Mouse (Mus musculus) heart, adult 8-10 months (tissue): ENCODE results near the gene Prkd2. TPM values are rescaled to one million over a fixed set of nuclear protein-coding genes. Genes with fewer than 3 reads are reported as not detected.

ENCODE experiments used
- DNase-seq: peaks from one replicate; pipeline ENCODE4 v3.0.0; 2022; ENCODE audit warnings: low spot score
- total RNA-seq, 4 experiments: library from RNA; stranded (reverse); gene quantifications; 2 replicates each; pipeline ENCODE4 v1.2.4; 2022

Gene Prkd2
- total RNA-seq, 4 experiments from 2014 or later: 13.1 to 16.7 (median 14.8) TPM

- peak; percentile 60 for DNase-seq
Observed at GRCm38 (mm10) chr7:16859902-16860651, 17.4 kb downstream of the Prkd2 start.

GRCm38 (mm10) chr7:16867488-16867887 lies 24.8 kb downstream of the Prkd2 start:
- DNase-seq: no peak

- no peak for DNase-seq
Observed at GRCm38 (mm10) chr7:16869497-16869896, 26.8 kb downstream of the Prkd2 start.

- DNase-seq: no peak
Observed at GRCm38 (mm10) chr7:16871600-16871999, 28.9 kb downstream of the Prkd2 start.

- DNase-seq: no peak
Observed at GRCm38 (mm10) chr7:16872478-16872877, 29.8 kb downstream of the Prkd2 start.

- no peak for DNase-seq
Observed at GRCm38 (mm10) chr7:16873392-16873791, 30.7 kb downstream of the Prkd2 start.

GRCm38 (mm10) chr7:16874190-16874589 lies 31.5 kb downstream of the Prkd2 start:
- peak; percentile 83 for DNase-seq

- peak; percentile 100 for DNase-seq
Observed at GRCm38 (mm10) chr7:16874756-16875309, 32.1 kb downstream of the Prkd2 start.

- no peak for DNase-seq
Observed at GRCm38 (mm10) chr7:16875310-16875325, 32.4 kb downstream of the Prkd2 start, which contains the start of gene Dact3. Gene Dact3, plus strand, starts transcription at chr7:16875317.

GRCm38 (mm10) chr7:16875326-16875725 lies 32.6 kb downstream of the Prkd2 start:
- DNase-seq: no peak

- DNase-seq: no peak
Observed at GRCm38 (mm10) chr7:16876006-16876405, 33.3 kb downstream of the Prkd2 start.

- no peak for DNase-seq
Observed at GRCm38 (mm10) chr7:16876608-16877007, 33.9 kb downstream of the Prkd2 start.

GRCm38 (mm10) chr7:16877717-16878116 lies 35.0 kb downstream of the Prkd2 start:
- DNase-seq: no peak

GRCm38 (mm10) chr7:16879796-16880547 lies 37.3 kb downstream of the Prkd2 start:
- no peak for DNase-seq

- no peak for DNase-seq
Observed at GRCm38 (mm10) chr7:16880615-16881014, 37.9 kb downstream of the Prkd2 start.

GRCm38 (mm10) chr7:16883162-16883561 lies 40.5 kb downstream of the Prkd2 start:
- no peak for DNase-seq

GRCm38 (mm10) chr7:16884334-16884733 lies 41.6 kb downstream of the Prkd2 start:
- no peak for DNase-seq

- DNase-seq: no peak
Observed at GRCm38 (mm10) chr7:16885271-16885776, 42.6 kb downstream of the Prkd2 start.

- no peak for DNase-seq
Observed at GRCm38 (mm10) chr7:16885905-16886304, 43.2 kb downstream of the Prkd2 start.

- DNase-seq: no peak
Observed at GRCm38 (mm10) chr7:16890536-16890935, 47.8 kb downstream of the Prkd2 start.

GRCm38 (mm10) chr7:16890944-16891343 lies 48.2 kb downstream of the Prkd2 start:
- DNase-seq: peak; percentile 78

GRCm38 (mm10) chr7:16891641-16892351 lies 49.1 kb downstream of the Prkd2 start, which contains the start of gene Gng8:
Gene Gng8, plus strand, starts transcription at chr7:16891786.
- peak; percentile 81 for DNase-seq
